Mouse (Mus musculus) lung, embryonic 14.5 days (tissue): ENCODE results near the gene Nabp2. TPM values are rescaled to one million over a fixed set of nuclear protein-coding genes. Genes with fewer than 3 reads are reported as not detected.

ENCODE experiments used
- ATAC-seq: fragments of 200-750 bp; cut with Nextera tagmentation; 2 replicates; pipeline ENCODE4 v1.8.0; 2017; ENCODE audit warnings: mild to moderate bottlenecking, moderate TSS enrichment, moderate library complexity; ENCODE audit not compliant: insufficient read depth
- DNase-seq: peaks from one replicate; pipeline ENCODE4 v3.0.0-alpha.2; 2015
- H3K27ac ChIP-seq: fragments of 300-500 bp; sonication (generic); 2 replicates; pipeline ENCODE4 v1.5.1; 2014; ENCODE audit warnings: low read depth, mild to moderate bottlenecking, moderate library complexity
- H3K27me3 ChIP-seq: fragments of 300-500 bp; sonication (generic); 2 replicates; pipeline ENCODE4 v1.6.1; 2014; ENCODE audit warnings: low read length, control low read depth; ENCODE audit not compliant: insufficient read depth
- H3K36me3 ChIP-seq: fragments of 300-500 bp; sonication (generic); 2 replicates; pipeline ENCODE4 v1.6.1; 2014; ENCODE audit warnings: control low read depth; ENCODE audit not compliant: insufficient read depth
- H3K4me1 ChIP-seq: fragments of 300-500 bp; sonication (generic); 2 replicates; pipeline ENCODE4 v1.6.1; 2014; ENCODE audit warnings: antibody characterized with exemption, control low read depth; ENCODE audit not compliant: insufficient read depth
- H3K4me2 ChIP-seq: fragments of 300-500 bp; sonication (generic); 2 replicates; pipeline ENCODE4 v1.6.1; 2014; ENCODE audit warnings: mild to moderate bottlenecking
- H3K4me3 ChIP-seq: fragments of 300-500 bp; sonication (generic); 2 replicates; pipeline ENCODE4 v1.5.1; 2014; ENCODE audit warnings: low read depth, low read length
- H3K9ac ChIP-seq: fragments of 300-500 bp; sonication (generic); 2 replicates; pipeline ENCODE4 v1.6.1; 2014
- H3K9me3 ChIP-seq: fragments of 300-500 bp; sonication (generic); 2 replicates; pipeline ENCODE4 v1.6.1; 2016; ENCODE audit warnings: low read depth, low read length, control low read depth
- CTCF ChIP-seq: IDR thresholded peaks from 2 replicates; pipeline ENCODE4 v1.5.1; 2016; ENCODE audit warnings: antibody characterized with exemption, low read depth
- WGBS: fragments of 180-500 bp; shearing (Covaris S2); extraction: QIAGEN DNeasy Blood & Tissue Kit; methylation state at CpG from one replicate; pipeline ENCODE4 v1.1.7; 2014; 5-methylcytosine and 5-hydroxymethylcytosine counted together
- polyA plus RNA-seq: library from polyadenylated mRNA; unstranded; fragments of >200 nt; fragmentation: Nextera tagmentation; extraction: Ambion mirVana; gene quantifications from 2 replicates; pipeline ENCODE4 v1.2.1, GENCODE M21; 2014

Gene Nabp2
- polyA plus RNA-seq, 1 experiment from 2014 or later = 83.1 TPM

DNA sequence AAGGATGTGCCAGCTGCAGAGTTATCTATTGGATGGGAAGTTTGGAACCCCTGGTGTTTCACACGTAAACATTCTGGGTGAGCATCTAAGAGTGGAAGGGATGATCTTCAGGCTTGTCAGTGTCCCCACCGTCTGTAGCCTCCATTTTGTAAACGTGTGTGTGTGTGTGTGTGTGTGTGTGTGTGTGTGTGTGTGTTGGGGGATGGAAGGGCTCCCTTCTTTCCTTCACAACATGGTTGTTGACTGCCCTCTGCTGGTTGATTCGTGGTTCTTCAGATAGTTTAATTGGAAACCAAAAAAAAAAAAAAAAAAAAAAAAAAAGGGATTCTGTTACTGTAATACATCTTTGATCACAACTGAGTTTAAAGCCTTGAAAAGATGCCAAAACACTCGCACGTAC, 44.0 kb upstream of the Nabp2 start:
- Histone ChIP-seq H3K9ac (no peak overlapping the region), H3K27me3 (no peaks in the 10 kb centered on the region), H3K4me1 (no peaks in the 10 kb centered on the region), H3K4me2 (peak overlapping the region; percentile 47), H3K9me3 (no peaks in the 10 kb centered on the region), H3K4me3 (no peak overlapping the region), H3K27ac (no peak overlapping the region), H3K36me3 (no peaks in the 10 kb centered on the region)
- DNase-seq (peak; percentile 92), ATAC-seq (no peak)
- 3% methylated on average over 6 of the region's 6 CpGs for WGBS
- peak; percentile 75 for TF ChIP-seq CTCF

DNA sequence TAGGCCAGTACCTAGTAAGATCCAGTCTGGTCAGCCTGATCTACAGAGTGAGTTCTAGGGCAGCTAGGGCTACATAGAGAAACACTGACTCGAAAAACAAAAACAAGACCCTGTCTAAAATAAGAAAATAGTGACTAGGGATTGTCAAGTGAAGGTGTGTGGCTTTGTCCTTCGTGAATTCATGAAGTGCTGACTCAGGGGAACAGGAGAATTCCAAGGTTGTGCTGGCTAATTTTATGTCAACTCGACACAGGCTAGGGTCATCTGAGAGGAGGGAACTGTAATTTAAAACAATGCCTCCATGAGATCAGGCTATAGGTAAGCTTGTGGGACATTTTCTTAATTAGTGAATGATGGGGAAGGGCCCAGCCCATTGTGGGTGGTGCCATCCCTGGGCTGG, 43.2 kb upstream of the Nabp2 start:
- Histone ChIP-seq H3K27ac (no peak overlapping the region), H3K9me3 (no peaks in the 10 kb centered on the region), H3K36me3 (no peaks in the 10 kb centered on the region), H3K27me3 (no peaks in the 10 kb centered on the region), H3K4me3 (no peak overlapping the region), H3K4me1 (no peaks in the 10 kb centered on the region), H3K9ac (no peak overlapping the region), H3K4me2 (no peak overlapping the region)
- WGBS = 76% methylated on average over 3 of the region's 3 CpGs
- DNase-seq (no peak), ATAC-seq (no peak)
- TF ChIP-seq CTCF = no peak

DNA sequence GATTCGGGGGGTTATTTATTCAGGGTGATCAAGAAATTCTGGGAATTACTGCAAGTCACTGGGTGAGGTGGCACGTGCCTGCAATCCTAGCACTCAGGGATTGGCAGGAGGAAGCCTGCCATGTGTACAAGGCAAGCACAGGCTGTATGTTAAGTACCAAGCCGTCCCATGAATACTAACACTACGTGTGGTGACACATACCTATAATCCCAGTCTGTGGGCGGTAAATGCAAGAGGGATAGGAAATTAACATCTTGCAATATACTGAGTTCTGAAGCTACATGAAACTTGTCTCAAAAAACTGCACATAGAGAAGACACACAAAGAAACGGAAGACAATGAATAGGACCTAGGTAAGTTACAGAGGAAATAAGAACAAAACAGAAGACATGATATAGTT, 39.7 kb upstream of the Nabp2 start:
- ATAC-seq (no peak), DNase-seq (no peak)
- Histone ChIP-seq H3K9ac (no peak overlapping the region), H3K4me1 (no peaks in the 10 kb centered on the region), H3K27me3 (no peaks in the 10 kb centered on the region), H3K4me3 (no peak overlapping the region), H3K27ac (no peak overlapping the region), H3K9me3 (no peaks in the 10 kb centered on the region), H3K4me2 (no peak overlapping the region), H3K36me3 (no peaks in the 10 kb centered on the region)
- WGBS = 80% methylated on average over 6 of the region's 6 CpGs
- no peak for TF ChIP-seq CTCF

DNA sequence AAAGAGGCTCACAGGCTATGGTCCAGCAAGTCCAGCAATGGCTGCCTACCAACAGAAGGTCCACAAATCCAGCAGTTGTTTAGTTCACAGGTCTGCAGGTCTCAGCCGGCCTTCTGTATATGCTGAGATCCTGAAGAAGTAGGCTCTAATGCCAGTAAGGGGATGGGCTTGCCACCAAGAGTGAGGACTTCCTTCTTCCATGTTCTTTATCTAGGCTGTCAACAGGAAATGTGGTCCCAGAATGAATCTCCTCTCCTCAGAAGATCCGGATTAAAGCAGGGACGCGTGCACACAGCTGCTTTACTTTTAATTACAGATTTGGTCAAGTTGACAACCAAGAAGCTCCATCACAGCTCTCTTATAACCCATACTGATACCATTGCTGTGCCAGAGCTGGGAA, 34.1 kb upstream of the Nabp2 start:
- H3K4me2 ChIP-seq = no peak overlapping the region
- no peaks in the 10 kb centered on the region for H3K9me3 ChIP-seq
- no peaks in the 10 kb centered on the region for H3K4me1 ChIP-seq
- peaks cover 19% of the 10 kb centered on the region for H3K36me3 ChIP-seq
- no peak overlapping the region for H3K27ac ChIP-seq
- H3K9ac ChIP-seq = no peak overlapping the region
- H3K4me3 ChIP-seq = no peak overlapping the region
- 65% methylated on average over 4 of the region's 4 CpGs for WGBS
- ATAC-seq (no peak), DNase-seq (no peak)
- TF ChIP-seq CTCF = no peak
- H3K27me3 ChIP-seq = no peaks in the 10 kb centered on the region

DNA sequence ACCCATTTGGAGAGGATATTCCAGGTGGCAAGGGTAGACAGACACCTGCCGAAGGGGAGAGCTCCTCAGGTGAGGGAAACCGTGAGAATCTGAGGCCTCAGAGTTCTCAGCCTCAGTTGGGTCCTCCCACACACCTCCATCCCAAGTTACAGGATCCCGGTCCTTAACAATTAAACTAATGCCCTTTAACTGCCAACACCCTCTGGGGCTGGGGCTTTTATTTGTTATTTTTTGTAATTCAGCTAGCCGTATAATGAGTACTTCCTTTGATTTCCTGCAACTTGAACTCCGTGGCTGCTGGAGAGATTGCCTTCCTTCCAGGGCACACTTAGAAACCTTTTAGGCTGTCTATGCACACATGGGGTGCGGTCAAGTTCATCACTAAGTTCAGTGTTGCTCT, 33.1 kb upstream of the Nabp2 start:
- Histone ChIP-seq H3K27me3 (no peaks in the 10 kb centered on the region), H3K4me2 (no peak overlapping the region), H3K9ac (no peak overlapping the region), H3K9me3 (no peaks in the 10 kb centered on the region), H3K36me3 (peaks cover 29% of the 10 kb centered on the region), H3K4me1 (no peaks in the 10 kb centered on the region), H3K27ac (no peak overlapping the region), H3K4me3 (no peak overlapping the region)
- ATAC-seq (no peak), DNase-seq (no peak)
- 51% methylated on average over 6 of the region's 6 CpGs for WGBS
- TF ChIP-seq CTCF = no peak

DNA sequence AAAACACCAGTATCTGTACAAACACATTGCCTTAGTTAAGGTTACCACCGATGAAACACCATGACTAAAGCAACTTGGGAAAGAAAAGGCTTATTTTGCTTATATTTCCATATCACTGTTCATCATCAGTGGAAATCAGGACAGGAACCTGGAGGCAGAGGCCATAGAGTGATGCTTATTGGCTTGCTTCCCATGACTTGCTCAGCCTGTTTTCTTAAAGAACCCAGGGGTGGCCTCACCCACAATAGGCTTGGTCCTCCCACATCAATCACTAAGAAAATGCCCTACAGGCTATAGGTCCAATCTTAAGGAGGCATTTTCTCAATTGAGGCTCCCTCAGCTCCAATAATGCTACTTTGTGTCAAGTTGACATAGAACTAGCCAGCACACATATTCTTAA, 31.4 kb upstream of the Nabp2 start:
- Histone ChIP-seq H3K36me3 (peaks cover 45% of the 10 kb centered on the region), H3K4me3 (no peak overlapping the region), H3K4me2 (no peak overlapping the region), H3K27me3 (no peaks in the 10 kb centered on the region), H3K9me3 (no peaks in the 10 kb centered on the region), H3K27ac (no peak overlapping the region), H3K9ac (no peak overlapping the region), H3K4me1 (no peaks in the 10 kb centered on the region)
- TF ChIP-seq CTCF = no peak
- no peak for DNase-seq
- no peak for ATAC-seq
- WGBS = 86% methylated on average over 1 of the region's 1 CpGs

DNA sequence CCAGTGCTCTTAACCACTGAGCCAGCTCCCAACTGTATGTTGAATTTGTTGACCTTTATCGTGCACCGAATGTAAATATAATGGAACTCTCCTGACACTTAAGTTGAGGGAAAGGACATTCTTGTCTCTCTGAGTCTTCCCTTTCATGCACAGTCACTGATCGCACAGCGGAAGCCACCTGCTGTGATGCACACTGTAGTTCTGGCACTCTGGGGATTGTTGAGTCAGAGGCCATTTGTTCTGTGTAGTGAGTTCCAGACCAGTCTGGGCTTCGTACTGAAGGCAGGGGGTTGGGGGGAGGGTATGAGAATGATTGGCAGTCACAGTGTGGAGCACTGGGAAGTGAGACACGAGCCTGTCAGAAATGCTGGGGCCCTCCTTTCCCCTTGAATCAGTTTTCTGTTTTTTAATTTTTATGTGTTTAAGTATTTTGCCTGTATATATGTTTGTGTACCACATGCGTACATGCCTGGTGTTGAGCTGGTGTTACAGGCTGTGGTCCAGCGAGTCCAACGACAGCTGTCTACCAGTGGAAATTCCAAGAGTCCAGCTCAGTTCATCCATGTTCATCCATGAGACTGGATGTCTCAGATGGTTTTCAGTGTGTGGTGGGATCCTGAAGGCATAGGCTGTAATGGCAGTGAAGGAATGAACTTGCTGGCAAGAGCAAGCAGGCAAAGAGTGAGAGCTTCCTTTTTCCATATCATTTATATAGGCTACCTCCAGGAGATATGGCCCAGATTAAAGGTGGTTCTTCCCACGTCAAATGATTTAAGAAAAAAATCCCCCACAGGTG, 30.2 kb upstream of the Nabp2 start:
- H3K4me1 ChIP-seq = no peaks in the 10 kb centered on the region
- TF ChIP-seq CTCF = no peak
- H3K4me3 ChIP-seq = no peak overlapping the region
- H3K27ac ChIP-seq = no peak overlapping the region
- no peaks in the 10 kb centered on the region for H3K27me3 ChIP-seq
- ATAC-seq (no peak), DNase-seq (no peak)
- 88% methylated on average over 10 of the region's 10 CpGs for WGBS
- peaks cover 57% of the 10 kb centered on the region for H3K36me3 ChIP-seq
- H3K9ac ChIP-seq = no peak overlapping the region
- H3K4me2 ChIP-seq = no peak overlapping the region
- H3K9me3 ChIP-seq = no peaks in the 10 kb centered on the region
